Mouse (Mus musculus): ENCODE measurements around the gene Ctns. TPM values are rescaled to one million over a fixed set of nuclear protein-coding genes. Genes with fewer than 3 reads are reported as not detected.

Ctns gene
- polyA plus RNA-seq, 3 experiments from 2014 or later: 7.4 to 11.4 (median 11.3) TPM

DNA sequence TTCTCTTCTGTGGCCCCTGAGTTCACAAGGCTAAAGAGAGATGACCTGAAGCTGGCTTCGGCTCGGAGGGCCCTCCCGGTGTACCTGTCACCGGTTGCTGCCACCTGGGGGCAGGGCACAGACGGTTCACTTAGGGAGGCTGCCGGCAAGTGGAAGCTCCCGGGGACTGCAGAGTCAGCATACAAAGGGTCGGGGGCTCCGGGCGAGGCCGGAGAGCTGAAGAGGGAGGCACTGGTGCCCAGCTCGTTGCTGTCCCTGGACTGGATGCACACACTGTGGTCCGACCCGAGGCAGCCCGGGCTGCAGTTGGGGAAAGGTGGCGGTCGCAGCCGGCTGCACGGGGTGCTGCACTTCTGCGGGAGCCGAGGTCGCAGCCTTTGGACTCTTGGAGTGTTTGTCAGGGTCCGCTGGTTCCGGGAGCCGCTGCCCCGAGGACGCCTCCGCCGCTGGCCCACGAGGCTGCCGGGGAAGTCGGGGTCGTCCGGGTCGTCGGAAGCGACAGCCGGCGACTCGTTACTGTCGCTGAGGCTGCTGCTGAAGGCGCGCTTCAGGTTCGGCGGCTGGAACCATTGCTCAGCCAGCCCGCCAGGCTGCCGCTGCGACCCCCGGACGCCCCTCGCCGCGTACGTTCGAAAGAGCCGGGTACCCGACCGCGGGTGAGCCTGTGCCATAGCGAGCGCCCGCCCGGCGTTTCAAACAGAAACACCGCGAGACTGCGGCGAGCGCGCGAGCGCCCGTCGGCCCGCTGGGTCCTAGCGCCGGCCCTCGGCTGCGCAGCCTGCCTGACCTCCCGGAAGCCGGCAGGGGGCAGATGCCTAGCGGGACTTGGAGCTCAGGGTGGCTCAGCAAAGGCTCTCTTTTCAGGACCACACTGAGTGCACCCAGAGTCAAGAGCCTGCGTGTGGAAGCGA lies 61.0 kb downstream of the Ctns start, which contains the start of gene Haspin:
TSS of gene Haspin (minus strand) at position 704 of the 911 bp plus-strand sequence.
- peak; percentile 94 for ATAC-seq

DNA sequence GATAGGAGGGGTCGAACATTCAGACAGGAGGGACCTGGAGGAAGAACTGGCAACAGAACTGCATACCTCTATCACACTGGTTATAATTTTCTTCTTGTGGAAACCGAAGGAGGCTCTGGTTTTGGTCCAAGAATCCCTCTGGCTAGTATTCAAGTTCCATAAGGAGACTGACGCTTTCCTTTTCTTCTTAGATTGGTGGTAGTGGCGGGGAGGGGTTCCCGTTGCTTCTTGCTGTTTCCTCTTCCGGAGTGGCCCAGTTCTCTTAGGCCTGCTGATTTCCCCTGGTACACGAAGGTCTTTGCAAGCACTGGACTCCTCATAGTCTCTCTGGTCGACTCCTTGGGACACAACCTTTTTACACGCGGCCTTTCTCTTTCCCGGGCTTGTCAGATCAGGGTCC lies 61.7 kb downstream of the Ctns start:
- peak; percentile 13 for ATAC-seq

- no peak for ATAC-seq
Observed at GRCm38 (mm10) chr11:73136587-73136986, 62.3 kb downstream of the Ctns start.

DNA sequence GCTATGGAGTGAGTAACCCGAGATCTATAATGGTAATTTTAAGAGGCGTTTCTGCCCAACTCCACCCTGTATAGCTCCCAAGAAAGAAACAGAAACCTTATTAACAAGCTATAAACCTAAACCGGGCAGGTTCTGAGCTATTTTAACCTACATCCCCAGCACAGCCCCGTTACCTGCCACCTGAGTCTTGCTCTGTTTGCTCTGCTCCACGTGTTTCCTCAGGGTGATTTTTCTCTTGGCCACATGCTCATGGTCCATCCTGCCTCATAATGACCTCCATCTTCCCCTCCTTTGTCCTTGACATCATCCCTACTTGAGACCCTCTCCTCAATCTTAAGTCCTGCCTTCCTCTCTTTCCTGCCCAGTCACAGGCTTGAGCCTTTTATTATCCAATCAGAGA lies 64.6 kb downstream of the Ctns start:
- no peak for ATAC-seq

Other genes with a start within 250 kb of the Ctns start
- gene Atp2a3, start 237.9 kb downstream of the Ctns start, polyA plus RNA-seq (2017; shearing (Covaris generic)): 100 to 1,000 TPM in 1 of 3 experiments, 10 to 100 TPM in 2; 61.5 to 121 (median 72.5) TPM
- gene P2rx1, start 199.9 kb downstream of the Ctns start, polyA plus RNA-seq (2017; shearing (Covaris generic)): not detected
- gene Camkk1, start 180.0 kb downstream of the Ctns start, polyA plus RNA-seq (2017; shearing (Covaris generic)): 1 to 10 TPM in 2 of 3 experiments, under 1 TPM in 1; 0.92 to 3.2 (median 3.0) TPM
- 10 to 100 TPM; 12.6 to 21.1 (median 19.4) TPM for gene Ncbp3, start 151.3 kb downstream of the Ctns start, polyA plus RNA-seq (2017; shearing (Covaris generic))
- 100 to 1,000 TPM in 2 of 3 experiments, 10 to 100 TPM in 1; 30.7 to 110 (median 101) TPM for gene Itgae, start 108.5 kb downstream of the Ctns start, polyA plus RNA-seq (2017; shearing (Covaris generic))
- 10 to 100 TPM in 1 of 3 experiments, 1 to 10 TPM in 2; 6.7 to 11.1 (median 8.1) TPM for gene Haspin, start 60.7 kb downstream of the Ctns start, polyA plus RNA-seq (2017; shearing (Covaris generic))
- under 1 TPM in 2 of 3 experiments, not detected in 1; 0.23 to 0.24 TPM for gene P2rx5, start 38.6 kb downstream of the Ctns start, polyA plus RNA-seq (2017; shearing (Covaris generic))
- 10 to 100 TPM; 43.7 to 57.0 (median 49.4) TPM for gene Emc6, start 22.0 kb downstream of the Ctns start, polyA plus RNA-seq (2017; shearing (Covaris generic))
- 10 to 100 TPM; 20.9 to 43.7 (median 25.2) TPM for gene Tax1bp3, start 22.0 kb downstream of the Ctns start, polyA plus RNA-seq (2017; shearing (Covaris generic))
- 1 to 10 TPM; 1.7 to 3.3 (median 2.7) TPM for gene Shpk, start 418 bp upstream of the Ctns start, polyA plus RNA-seq (2017; shearing (Covaris generic))
- not detected for gene Trpv1, start 35.2 kb upstream of the Ctns start, polyA plus RNA-seq (2017; shearing (Covaris generic))
- not detected for gene Trpv3, start 68.3 kb upstream of the Ctns start, polyA plus RNA-seq (2017; shearing (Covaris generic))
- not detected for gene Aspa, start 130.6 kb upstream of the Ctns start, polyA plus RNA-seq (2017; shearing (Covaris generic))
- not detected for gene Gm49340, start 130.7 kb upstream of the Ctns start, polyA plus RNA-seq (2017; shearing (Covaris generic))
- not detected for gene Spata22, start 130.7 kb upstream of the Ctns start, polyA plus RNA-seq (2017; shearing (Covaris generic))
- not detected for gene Olfr20, start 151.7 kb upstream of the Ctns start, polyA plus RNA-seq (2017; shearing (Covaris generic))
- not detected for gene Olfr376, start 172.2 kb upstream of the Ctns start, polyA plus RNA-seq (2017; shearing (Covaris generic))
- not detected for gene Olfr1, start 200.6 kb upstream of the Ctns start, polyA plus RNA-seq (2017; shearing (Covaris generic))
- not detected for gene Olfr378, start 229.4 kb upstream of the Ctns start, polyA plus RNA-seq (2017; shearing (Covaris generic))

Data from inflammation-experienced regulatory T-cells, adult 6 months (primary cell).